Mouse (Mus musculus): ENCODE measurements around the gene Mcur1.

GRCm38 (mm10) chr13:43585335-43585734 is 25.3 kb upstream of the Mcur1 start:
- TF ChIP-seq CTCF (IDR thresholded peaks at IDR 0.05; ENCODE audit: insufficient read depth, low read depth, low read length) (no peak), POLR2A (IDR thresholded peaks at IDR 0.05; ENCODE audit: insufficient read depth, low read depth, low read length) (no peak)

All from olfactory bulb, adult 2 months (tissue).